Mouse (Mus musculus) cortical plate, adult 2 months (tissue): Measurements from ENCODE around the gene Unk. TPM values are rescaled to one million over a fixed set of nuclear protein-coding genes. Genes with fewer than 3 reads are reported as not detected.
"Not testable (repeated sequence)": the region's sequence is repeated elsewhere in the genome, so short reads cannot be mapped to it uniquely, and the experiment has no call there.

Source experiments
- H3K27ac ChIP-seq: fragments of 200-500 bp; 2 replicates; pipeline ENCODE4 v1.5.1; 2012; ENCODE audit warnings: low read length, control low read depth, inconsistent platforms; ENCODE audit not compliant: insufficient read depth
- H3K4me1 ChIP-seq: fragments of 200-500 bp; 2 replicates; pipeline ENCODE4 v1.6.1; 2011; ENCODE audit warnings: low read length; ENCODE audit not compliant: control insufficient read depth, insufficient read depth
- H3K4me3 ChIP-seq: fragments of 200-500 bp; 2 replicates; pipeline ENCODE4 v1.5.1; 2011; ENCODE audit warnings: mild to moderate bottlenecking, low read length, control low read depth; ENCODE audit not compliant: insufficient read depth
- CTCF ChIP-seq: fragments of 200-500 bp; IDR thresholded peaks from 2 replicates; pipeline ENCODE4 v1.5.1; 2011; ENCODE audit warnings: mild to moderate bottlenecking, control low read depth, low read length; ENCODE audit not compliant: insufficient read depth; ENCODE audit errors: extremely low read depth
- POLR2A ChIP-seq: fragments of 200-500 bp; IDR thresholded peaks from 2 replicates; pipeline ENCODE4 v1.6.1; 2011; ENCODE audit warnings: mild to moderate bottlenecking, low read length, control low read depth; ENCODE audit not compliant: insufficient read depth; ENCODE audit errors: extremely low read depth
- polyA plus RNA-seq: library from polyadenylated mRNA; depleted of rRNA; stranded (reverse); fragments of >200 nt; gene quantifications from 2 replicates; pipeline ENCODE4 v1.2.3, GENCODE M21; 2012

The Unk gene
- polyA plus RNA-seq, 1 experiment, result 31.1 TPM

DNA sequence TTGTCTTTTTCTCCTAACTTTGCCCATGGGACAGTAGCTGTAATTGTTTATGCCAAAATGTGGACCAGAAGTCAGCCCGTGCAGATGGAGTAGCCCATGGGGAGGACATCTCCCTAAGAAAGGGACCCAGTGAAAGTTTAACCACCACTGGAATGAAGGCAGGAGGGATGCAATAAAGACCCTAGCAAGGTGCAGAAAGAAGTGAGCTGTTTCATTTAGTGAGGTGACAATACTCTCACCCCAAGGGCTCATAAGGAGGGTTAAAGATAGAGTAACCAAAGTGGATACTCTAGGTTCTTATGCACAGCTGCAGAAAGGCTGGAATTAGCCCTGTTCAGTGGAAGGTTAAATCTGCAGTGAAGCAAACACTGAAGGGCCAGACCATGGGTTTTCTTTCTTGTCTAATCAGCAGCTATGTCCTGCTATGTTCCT, 10.7 kb upstream of the Unk start:
- Histone ChIP-seq H3K27ac (no peak overlapping the region), H3K4me1 (no peaks in the 10 kb centered on the region), H3K4me3 (no peak overlapping the region)
- TF ChIP-seq CTCF (no peak), POLR2A (no peak)

DNA sequence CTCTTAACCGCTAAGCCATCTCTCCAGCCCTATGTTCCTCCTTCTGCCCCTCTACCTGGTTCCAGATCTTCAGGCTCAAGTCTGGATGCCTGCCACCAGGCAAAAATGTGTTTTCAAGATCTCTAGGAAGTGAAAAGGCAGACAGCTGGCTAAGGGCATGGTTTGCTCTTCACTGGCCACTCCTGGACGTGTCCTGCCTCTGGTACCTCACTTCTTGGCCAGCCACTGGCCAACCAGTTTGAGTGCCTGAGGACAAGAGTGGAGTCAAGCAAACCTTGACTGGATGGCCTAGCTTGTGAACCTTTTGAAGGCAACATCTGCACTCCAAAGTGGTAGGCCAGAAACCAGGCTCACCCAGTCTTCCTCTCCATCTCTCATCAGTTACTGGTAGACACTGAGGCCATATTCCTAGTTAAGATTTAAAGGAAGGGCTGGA, 10.1 kb upstream of the Unk start:
- peak; percentile 41; the same call in 1 of the 2 replicates for TF ChIP-seq POLR2A
- no peak for TF ChIP-seq CTCF
- Histone ChIP-seq H3K4me3 (no peak overlapping the region), H3K27ac (no peak overlapping the region), H3K4me1 (no peaks in the 10 kb centered on the region)

DNA sequence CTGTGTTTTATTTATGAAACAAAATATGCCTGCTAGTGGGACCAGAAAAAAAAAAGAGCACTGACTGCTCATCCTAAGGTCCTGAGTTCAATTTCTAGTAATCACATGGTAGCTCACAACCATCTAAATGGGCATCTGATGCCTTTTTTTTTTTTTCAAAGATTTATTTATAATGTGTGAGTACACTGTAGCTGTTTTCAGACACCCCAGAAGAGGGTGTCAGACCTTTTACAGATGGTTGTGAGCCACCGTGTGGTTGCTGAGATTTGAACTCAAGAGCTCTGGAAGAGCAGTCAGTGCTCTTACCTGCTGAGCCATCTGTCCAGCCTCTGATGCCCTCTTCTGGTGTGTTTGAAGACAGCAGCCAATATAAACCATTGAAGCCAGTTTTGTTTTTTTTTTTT, 9.6 kb upstream of the Unk start:
- TF ChIP-seq CTCF (0 out of 2 replicates have a peak, but pooled peaks have one; percentile 17), POLR2A (no peak)
- H3K27ac ChIP-seq, result no peak overlapping the region
- H3K4me3 ChIP-seq, result no peak overlapping the region
- H3K4me1 ChIP-seq, result no peaks in the 10 kb centered on the region

DNA sequence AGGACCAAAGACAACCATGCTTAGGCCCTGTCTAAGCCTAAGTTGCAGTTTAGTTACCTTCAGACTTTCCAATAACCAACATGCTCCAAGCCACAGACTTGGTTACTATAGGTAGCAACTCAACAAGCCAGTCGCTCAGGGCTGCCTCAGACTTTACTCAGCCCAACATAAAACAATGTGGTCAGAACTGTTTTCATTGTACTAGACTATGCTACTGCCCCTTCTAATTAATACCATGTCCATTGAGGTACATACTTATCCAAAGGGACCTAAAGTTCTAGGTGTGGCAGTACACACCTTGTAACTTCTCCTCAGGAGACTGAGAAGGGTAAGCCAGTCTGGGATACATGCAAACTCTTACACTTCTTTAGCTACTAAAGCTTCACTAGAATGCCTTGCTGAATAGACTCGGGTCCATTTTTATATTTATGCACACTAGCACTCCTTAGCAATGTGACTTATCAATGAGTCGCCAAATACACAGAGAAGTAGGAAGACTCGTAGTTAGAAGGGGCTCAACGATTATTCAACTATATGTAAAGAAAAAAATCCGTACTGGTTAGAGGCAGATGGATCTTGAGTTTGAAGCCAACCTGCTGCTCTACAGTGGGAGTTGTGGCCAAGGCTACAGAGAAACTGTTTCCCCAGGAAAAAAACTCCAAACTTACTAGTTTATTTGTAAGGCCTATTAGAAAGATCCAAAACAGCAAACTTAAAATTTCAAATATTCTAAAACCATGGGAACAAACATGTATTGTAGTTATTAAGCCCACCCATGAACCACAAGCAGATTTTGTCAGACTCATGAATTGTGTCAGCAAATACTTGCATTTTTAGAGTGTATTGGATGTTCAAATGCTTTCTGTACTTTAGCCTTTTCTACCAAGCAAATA, 8.5 kb upstream of the Unk start:
- Histone ChIP-seq H3K4me1 (no peaks in the 10 kb centered on the region), H3K27ac (no peak overlapping the region), H3K4me3 (no peak overlapping the region)
- TF ChIP-seq CTCF (no peak), POLR2A (no peak)

DNA sequence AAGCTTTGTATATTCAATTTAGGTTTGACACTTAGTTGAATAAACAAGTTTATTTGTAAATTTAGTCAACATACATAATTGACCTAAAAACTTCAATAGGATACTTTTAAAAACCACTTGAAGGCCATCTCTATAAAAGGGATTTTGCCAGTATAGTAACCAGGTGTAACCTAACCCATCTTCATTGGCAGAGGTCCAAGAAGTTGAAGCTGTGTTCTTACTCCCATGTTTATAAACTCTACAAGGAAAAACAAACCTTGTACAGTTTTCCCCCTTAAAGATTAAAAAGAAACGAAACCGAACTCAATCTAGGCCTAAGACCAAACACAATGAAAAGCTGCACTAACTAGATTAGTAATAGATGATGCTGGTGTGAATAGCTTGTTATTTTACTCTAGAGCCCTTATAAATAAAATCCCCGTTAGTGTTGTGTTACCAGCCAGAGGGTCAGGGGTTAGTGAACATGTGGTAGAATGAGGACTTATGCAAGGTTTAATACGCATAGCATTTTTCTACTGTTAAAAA, 7.8 kb upstream of the Unk start:
- Histone ChIP-seq H3K27ac (no peak overlapping the region), H3K4me1 (no peaks in the 10 kb centered on the region), H3K4me3 (no peak overlapping the region)
- TF ChIP-seq CTCF (no peak), POLR2A (no peak)

DNA sequence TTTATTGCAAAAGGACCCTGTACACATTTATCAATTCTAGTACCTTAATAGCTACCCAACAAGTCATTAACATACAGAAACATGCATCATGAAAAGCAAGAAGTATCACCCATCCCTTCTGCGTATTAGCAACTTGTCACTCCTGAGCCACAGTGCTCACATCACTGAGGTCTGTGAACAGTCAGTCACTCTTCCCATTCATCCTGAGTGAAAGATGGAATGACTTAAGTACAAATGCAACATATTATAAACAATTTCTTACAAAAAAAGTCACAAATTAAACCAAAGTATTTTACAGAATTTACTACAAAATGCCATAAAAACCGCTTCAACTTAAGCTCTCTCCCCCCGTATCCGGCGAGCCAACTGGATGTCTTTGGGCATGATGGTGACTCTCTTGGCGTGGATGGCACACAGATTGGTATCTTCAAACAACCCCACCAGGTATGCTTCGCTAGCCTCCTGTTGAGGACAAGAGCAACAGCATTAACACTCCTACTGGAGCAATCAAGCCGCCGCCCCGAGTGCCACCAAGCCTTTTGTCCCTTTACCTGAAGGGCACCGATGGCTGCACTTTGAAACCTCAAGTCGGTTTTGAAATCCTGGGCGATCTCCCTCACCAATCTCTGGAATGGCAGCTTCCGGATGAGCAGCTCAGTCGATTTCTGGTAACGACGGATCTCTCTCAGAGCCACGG, 6.9 kb upstream of the Unk start:
- H3K4me1 ChIP-seq, result not testable (repeated sequence)
- peak overlapping the region; percentile 94; the same call in 1 of the 2 replicates for H3K27ac ChIP-seq
- peak overlapping the region; percentile 91 for H3K4me3 ChIP-seq

DNA sequence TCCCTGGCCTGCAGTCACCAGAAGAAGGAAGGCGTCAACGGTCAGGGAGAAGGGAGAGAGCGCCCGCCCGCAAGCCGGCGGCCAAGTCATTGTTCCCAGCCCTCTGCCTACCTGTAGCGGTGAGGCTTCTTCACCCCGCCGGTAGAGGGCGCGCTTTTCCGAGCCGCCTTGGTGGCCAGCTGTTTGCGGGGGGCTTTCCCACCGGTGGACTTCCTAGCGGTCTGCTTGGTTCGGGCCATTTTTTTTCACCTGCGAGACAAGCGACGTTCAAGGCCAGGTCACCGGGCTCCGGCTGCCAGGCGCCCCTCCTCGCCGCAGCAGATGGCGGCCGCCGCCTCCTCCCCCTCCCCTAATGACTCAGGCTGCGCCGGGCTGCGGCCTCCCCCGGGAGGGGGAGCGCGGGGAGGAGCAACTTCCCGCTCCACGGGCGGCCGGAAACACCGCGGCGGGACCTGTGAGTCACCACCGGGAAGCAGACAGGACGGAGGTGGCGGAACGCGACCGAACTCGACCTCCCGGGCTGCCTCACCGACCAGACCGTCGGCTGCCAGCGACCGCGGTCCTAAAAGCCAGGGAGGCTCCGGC, 6.3 kb upstream of the Unk start:
- peak overlapping the region; percentile 94 for H3K27ac ChIP-seq
- no peaks in the 10 kb centered on the region for H3K4me1 ChIP-seq
- peak overlapping the region; percentile 91 for H3K4me3 ChIP-seq
- TF ChIP-seq CTCF (peak; percentile 45), POLR2A (no peak)

DNA sequence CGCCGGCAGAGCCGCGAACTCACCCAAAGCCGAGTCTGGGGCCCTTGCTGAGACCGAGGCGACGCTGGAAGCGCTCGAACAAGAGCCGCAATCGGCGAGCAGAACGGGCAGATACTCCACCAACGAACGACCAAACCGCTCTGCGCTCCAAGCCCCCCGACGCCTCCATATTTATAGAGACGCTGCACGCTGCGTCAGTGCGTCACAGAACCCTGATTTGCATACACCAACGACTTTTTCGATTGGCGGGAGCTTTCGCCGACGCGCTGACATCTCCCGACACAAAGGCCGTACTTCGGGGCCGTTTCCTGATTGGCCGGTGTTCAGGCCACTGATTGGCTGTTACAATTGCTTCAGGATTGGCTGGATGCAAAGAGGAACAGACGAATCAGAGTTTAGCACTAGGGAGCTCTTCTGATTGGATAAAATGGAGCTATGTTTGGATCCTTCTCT, 5.7 kb upstream of the Unk start:
- Histone ChIP-seq H3K4me1 (no peaks in the 10 kb centered on the region), H3K4me3 (peak overlapping the region; percentile 91), H3K27ac (peak overlapping the region; percentile 94)
- no peak for TF ChIP-seq CTCF
- TF ChIP-seq POLR2A, result peak; percentile 100

DNA sequence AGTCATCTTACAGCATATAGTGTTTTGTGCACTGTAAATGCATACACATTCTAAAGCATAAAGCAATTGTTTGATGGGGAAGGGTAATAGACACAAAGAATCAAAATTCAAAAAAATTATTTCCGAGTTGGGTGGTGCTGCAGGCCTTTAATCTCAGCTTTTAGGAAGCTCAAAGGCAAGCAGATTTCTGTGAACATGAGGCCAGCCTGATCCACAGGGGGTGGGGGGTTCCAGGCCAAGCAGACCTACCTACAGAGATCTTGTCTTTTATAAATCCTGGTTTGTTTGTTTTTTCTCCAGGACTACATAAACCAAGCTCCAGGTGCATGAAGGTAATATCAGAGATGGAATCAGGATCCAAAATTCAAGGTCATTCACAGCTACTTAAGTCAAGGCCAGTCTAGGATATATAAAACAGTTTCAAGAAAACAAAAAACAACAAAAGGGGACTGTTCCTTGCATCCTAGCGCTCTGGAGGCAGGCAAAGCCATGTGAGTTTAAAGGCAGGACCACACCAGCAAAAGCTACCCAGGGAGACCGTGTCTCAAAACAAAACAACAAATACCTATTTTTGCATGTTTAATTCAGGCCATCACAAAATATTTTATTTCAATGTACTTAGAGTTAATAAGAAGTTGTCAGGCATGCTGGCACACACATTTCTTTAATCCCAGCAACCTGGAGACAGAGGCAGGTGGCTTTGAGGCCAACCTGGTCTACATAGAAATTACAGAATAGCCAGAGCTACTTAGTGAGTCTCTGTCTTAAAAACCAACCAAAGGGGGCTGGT, 4.9 kb upstream of the Unk start:
- Histone ChIP-seq H3K27ac (no peak overlapping the region), H3K4me1 (no peaks in the 10 kb centered on the region), H3K4me3 (no peak overlapping the region)
- TF ChIP-seq CTCF, result no peak
- no peak for TF ChIP-seq POLR2A
